Mouse (Mus musculus) ovary, adult 18-20 months (tissue): ENCODE measurements around the gene Ankrd33b.

Experiments used
- DNase-seq: peaks from one replicate; pipeline ENCODE4 v3.0.0; 2022; ENCODE audit warnings: low spot score, mixed read lengths

Ankrd33b gene

GRCm38 (mm10) chr15:31302293-31302990 lies 65.1 kb downstream of the Ankrd33b start:
- no peak for DNase-seq

- no peak for DNase-seq
Measured at GRCm38 (mm10) chr15:31299258-31299917, 68.1 kb downstream of the Ankrd33b start.

- DNase-seq: no peak
Measured at GRCm38 (mm10) chr15:31297777-31298137, 69.8 kb downstream of the Ankrd33b start.

- no peak for DNase-seq
Measured at GRCm38 (mm10) chr15:31296882-31297776, 70.4 kb downstream of the Ankrd33b start.

- no peak for DNase-seq
Measured at GRCm38 (mm10) chr15:31294311-31294710, 73.2 kb downstream of the Ankrd33b start.

GRCm38 (mm10) chr15:31292627-31293026 lies 74.9 kb downstream of the Ankrd33b start:
- DNase-seq: no peak

- DNase-seq: no peak
Measured at GRCm38 (mm10) chr15:31285695-31286094, 81.8 kb downstream of the Ankrd33b start.

GRCm38 (mm10) chr15:31284922-31285631 lies 82.4 kb downstream of the Ankrd33b start:
- DNase-seq: no peak

GRCm38 (mm10) chr15:31284142-31284541 lies 83.4 kb downstream of the Ankrd33b start:
- DNase-seq: no peak

GRCm38 (mm10) chr15:31282353-31282752 lies 85.2 kb downstream of the Ankrd33b start:
- DNase-seq: no peak

- DNase-seq: no peak
Measured at GRCm38 (mm10) chr15:31281830-31282229, 85.7 kb downstream of the Ankrd33b start.

GRCm38 (mm10) chr15:31280683-31281082 lies 86.8 kb downstream of the Ankrd33b start:
- no peak for DNase-seq

- no peak for DNase-seq
Measured at GRCm38 (mm10) chr15:31280059-31280458, 87.5 kb downstream of the Ankrd33b start.

GRCm38 (mm10) chr15:31279577-31280004 lies 87.9 kb downstream of the Ankrd33b start:
- no peak for DNase-seq

GRCm38 (mm10) chr15:31279120-31279519 lies 88.4 kb downstream of the Ankrd33b start:
- DNase-seq: no peak

- no peak for DNase-seq
Measured at GRCm38 (mm10) chr15:31278090-31278489, 89.4 kb downstream of the Ankrd33b start.

- no peak for DNase-seq
Measured at GRCm38 (mm10) chr15:31273509-31273908, 94.0 kb downstream of the Ankrd33b start.

GRCm38 (mm10) chr15:31272695-31273094 lies 94.8 kb downstream of the Ankrd33b start:
- DNase-seq: no peak

- DNase-seq: no peak
Measured at GRCm38 (mm10) chr15:31269558-31269957, 98.0 kb downstream of the Ankrd33b start.

- DNase-seq: no peak
Measured at GRCm38 (mm10) chr15:31268148-31268547, 99.4 kb downstream of the Ankrd33b start.

- DNase-seq: no peak
Measured at GRCm38 (mm10) chr15:31265845-31266244, 101.7 kb downstream of the Ankrd33b start.

- no peak for DNase-seq
Measured at GRCm38 (mm10) chr15:31265404-31265803, 102.1 kb downstream of the Ankrd33b start.
